Mouse (Mus musculus) E14TG2a.4 (cell line): Measurements from ENCODE around the gene Prkca.

ENCODE experiments used
- CTCF ChIP-seq: conservative IDR thresholded peaks from 2 replicates; pipeline ENCODE4 v1.5.1; 2014; ENCODE audit warnings: low read length
- POU5F1 ChIP-seq: IDR thresholded peaks from 2 replicates; pipeline ENCODE4 v1.6.1; 2014; ENCODE audit warnings: low read length, borderline replicate concordance

DNA sequence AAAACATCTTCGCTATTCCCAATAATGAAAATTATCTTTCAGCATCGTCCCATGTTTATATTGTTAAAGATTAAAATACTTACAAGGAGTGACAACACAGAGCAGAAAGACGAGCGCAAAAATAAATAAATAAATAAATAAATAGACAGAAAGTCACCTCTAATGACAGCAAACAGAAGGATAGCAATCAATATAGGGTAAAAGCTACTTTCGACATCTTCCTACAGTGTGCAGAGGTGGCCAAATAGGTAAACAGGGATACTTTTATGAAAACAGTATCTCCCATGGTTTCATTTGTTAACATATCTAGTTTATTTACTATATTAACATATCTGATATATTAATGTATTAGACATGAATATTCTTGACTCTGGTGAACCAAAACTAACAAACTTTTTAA lies 35.5 kb downstream of the Prkca start:
- TF ChIP-seq CTCF (no peak), POU5F1 (no peak)
